Mouse (Mus musculus) megakaryocyte, embryonic 14.5 days (primary cell): ENCODE measurements around the gene Olfr446.

Source experiments
- FLI1 ChIP-seq: IDR thresholded peaks from 2 replicates; pipeline ENCODE4 v1.6.1; 2012; ENCODE audit warnings: low read length, inconsistent platforms, mixed read lengths
- GATA1 ChIP-seq: IDR thresholded peaks from 3 replicates; pipeline ENCODE4 v1.6.1; 2012; ENCODE audit warnings: mixed read lengths, low read length, inconsistent platforms, borderline replicate concordance

DNA sequence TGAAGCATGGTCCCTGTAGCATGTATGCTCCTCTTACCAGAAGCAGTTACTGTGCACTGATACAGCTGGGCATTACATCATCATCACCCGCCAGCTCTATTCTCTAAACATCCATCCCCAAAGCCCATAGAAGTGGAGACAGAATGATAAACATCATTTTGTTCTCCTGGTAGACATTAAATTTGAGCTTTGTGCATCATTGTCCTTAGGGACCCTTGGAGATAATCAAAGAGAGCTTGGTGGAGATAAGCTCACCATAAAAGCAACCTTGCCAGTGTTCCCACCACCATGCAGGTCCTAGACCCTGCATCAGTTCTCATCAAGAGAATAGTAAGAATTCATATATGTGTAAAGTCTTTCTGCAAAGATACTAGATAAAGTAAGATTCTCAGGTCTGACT is 31.0 kb upstream of the Olfr446 start, which contains the start of gene Olfr448:
- no peak for TF ChIP-seq GATA1
- no peak for TF ChIP-seq FLI1
